Mouse (Mus musculus) lung, postnatal 0 days (tissue): ENCODE data around the gene Znrf1. TPM values are rescaled to one million over a fixed set of nuclear protein-coding genes. Genes with fewer than 3 reads are reported as not detected.
A peak's percentile ranks its signal among the peaks of the same experiment; 100 is the strongest.

Experiments used
- ATAC-seq: fragments of 200-750 bp; cut with Nextera tagmentation; 2 replicates; pipeline ENCODE4 v1.8.0; 2017; ENCODE audit warnings: moderate library complexity
- DNase-seq: peaks from one replicate; pipeline ENCODE4 v3.0.0-alpha.2; 2016; ENCODE audit warnings: low spot score
- H3K27ac ChIP-seq: fragments of 300-500 bp; sonication (generic); 2 replicates; pipeline ENCODE4 v1.5.1; 2014; ENCODE audit warnings: antibody characterized with exemption, mild to moderate bottlenecking, low read length, mixed read lengths
- H3K27me3 ChIP-seq: fragments of 300-500 bp; sonication (generic); replicated peaks from 2 replicates; pipeline ENCODE4 v1.6.1; 2014; ENCODE audit warnings: low read length, mixed read lengths; ENCODE audit not compliant: insufficient read depth
- H3K36me3 ChIP-seq: fragments of 300-500 bp; sonication (generic); 2 replicates; pipeline ENCODE4 v1.6.1; 2014; ENCODE audit warnings: low read length, mixed read lengths; ENCODE audit not compliant: insufficient read depth
- H3K4me1 ChIP-seq: fragments of 300-500 bp; sonication (generic); 2 replicates; pipeline ENCODE4 v1.6.1; 2014; ENCODE audit warnings: antibody characterized with exemption, low read depth, low read length, mixed read lengths; ENCODE audit not compliant: insufficient read depth
- H3K4me2 ChIP-seq: fragments of 300-500 bp; sonication (generic); replicated peaks from 2 replicates; pipeline ENCODE4 v1.6.1; 2014; ENCODE audit warnings: low read depth, mild to moderate bottlenecking, low read length, moderate library complexity, mixed read lengths
- H3K4me3 ChIP-seq: fragments of 300-500 bp; sonication (generic); 2 replicates; pipeline ENCODE4 v1.5.1; 2014; ENCODE audit warnings: low read depth, low read length
- H3K9ac ChIP-seq: fragments of 300-500 bp; sonication (generic); replicated peaks from 2 replicates; pipeline ENCODE4 v1.6.1; 2014; ENCODE audit warnings: low read depth, mild to moderate bottlenecking
- H3K9me3 ChIP-seq: fragments of 300-500 bp; sonication (generic); 2 replicates; pipeline ENCODE4 v1.6.1; 2016; ENCODE audit warnings: low read length, mixed read lengths
- CTCF ChIP-seq: IDR thresholded peaks from 2 replicates; pipeline ENCODE4 v1.5.1; 2016; ENCODE audit warnings: antibody characterized with exemption, mild to moderate bottlenecking
- EP300 ChIP-seq: IDR thresholded peaks from 2 replicates; pipeline ENCODE4 v1.6.1; 2016; ENCODE audit warnings: antibody characterized with exemption, mild to moderate bottlenecking, control low read depth
- WGBS: fragments of 180-500 bp; shearing (Covaris S2); extraction: QIAGEN DNeasy Blood & Tissue Kit; methylation state at CpG from one replicate; pipeline ENCODE4 v1.1.7; 2014; 5-methylcytosine and 5-hydroxymethylcytosine counted together
- polyA plus RNA-seq: library from polyadenylated mRNA; unstranded; fragments of >200 nt; fragmentation: Nextera tagmentation; extraction: Ambion mirVana; gene quantifications from 2 replicates; pipeline ENCODE4 v1.2.1, GENCODE M21; 2015

Gene Znrf1
- polyA plus RNA-seq, 1 experiment from 2014 or later = 24.5 TPM

- Histone ChIP-seq H3K27me3 (no peaks in the 10 kb centered on the region), H3K4me2 (no peak overlapping the region), H3K27ac (peak overlapping the region; percentile 43; the same call in 1 of the 2 replicates), H3K9ac (no peak overlapping the region), H3K4me1 (peaks cover 1% of the 10 kb centered on the region; the same call in 1 of the 2 replicates), H3K36me3 (no peaks in the 10 kb centered on the region), H3K9me3 (no peaks in the 10 kb centered on the region), H3K4me3 (no peak overlapping the region)
- no peak for DNase-seq
- ATAC-seq = no peak; the same call in 1 of the 2 replicates
- 56% methylated on average over 9 of the region's 9 CpGs for WGBS
- TF ChIP-seq EP300 = no peak
- TF ChIP-seq CTCF = no peak
Observed at GRCm38 (mm10) chr8:111550002-111550870, 14.3 kb downstream of the Znrf1 start.

- DNase-seq = no peak
- no peaks in the 10 kb centered on the region for H3K36me3 ChIP-seq
- H3K9me3 ChIP-seq = no peaks in the 10 kb centered on the region
- WGBS = 69% methylated on average over 8 of the region's 8 CpGs
- peaks cover 4% of the 10 kb centered on the region; the same call in 1 of the 2 replicates for H3K4me1 ChIP-seq
- no peak overlapping the region for H3K9ac ChIP-seq
- ATAC-seq = no peak
- TF ChIP-seq EP300 = no peak
- no peak for TF ChIP-seq CTCF
- no peak overlapping the region for H3K4me2 ChIP-seq
- H3K27me3 ChIP-seq = no peaks in the 10 kb centered on the region
- no peak overlapping the region for H3K4me3 ChIP-seq
- H3K27ac ChIP-seq = no peak overlapping the region
Observed at GRCm38 (mm10) chr8:111551511-111552130, 15.7 kb downstream of the Znrf1 start.

GRCm38 (mm10) chr8:111561824-111562223 lies 25.9 kb downstream of the Znrf1 start:
- peak; percentile 59 for DNase-seq
- no peak overlapping the region for H3K9ac ChIP-seq
- no peak overlapping the region for H3K4me3 ChIP-seq
- 61% methylated on average over 4 of the region's 4 CpGs for WGBS
- peak; percentile 48 for ATAC-seq
- no peaks in the 10 kb centered on the region for H3K36me3 ChIP-seq
- no peak for TF ChIP-seq CTCF
- no peak for TF ChIP-seq EP300
- H3K27me3 ChIP-seq = no peaks in the 10 kb centered on the region
- H3K4me2 ChIP-seq = no peak overlapping the region
- no peak overlapping the region for H3K27ac ChIP-seq
- H3K4me1 ChIP-seq = peaks cover 2% of the 10 kb centered on the region; the same call in 1 of the 2 replicates
- H3K9me3 ChIP-seq = no peaks in the 10 kb centered on the region

- 0 out of 2 replicates have a peak, but pooled peaks have one; percentile 35 for ATAC-seq
Observed at GRCm38 (mm10) chr8:111562274-111562803, 26.4 kb downstream of the Znrf1 start.

GRCm38 (mm10) chr8:111563075-111563474 lies 27.2 kb downstream of the Znrf1 start:
- WGBS = 96% methylated on average over 5 of the region's 5 CpGs
- TF ChIP-seq CTCF (no peak), EP300 (no peak)
- no peaks in the 10 kb centered on the region for H3K27me3 ChIP-seq
- no peaks in the 10 kb centered on the region for H3K36me3 ChIP-seq
- no peak overlapping the region for H3K4me3 ChIP-seq
- peaks cover 2% of the 10 kb centered on the region; the same call in 1 of the 2 replicates for H3K4me1 ChIP-seq
- no peaks in the 10 kb centered on the region for H3K9me3 ChIP-seq
- no peak overlapping the region for H3K9ac ChIP-seq
- ATAC-seq (no peak), DNase-seq (no peak)
- no peak overlapping the region for H3K27ac ChIP-seq
- H3K4me2 ChIP-seq = no peak overlapping the region

More at GRCm38 (mm10) chr8:111562274-111562803, 26.4 kb downstream of the Znrf1 start:
- H3K4me2 ChIP-seq = no peak overlapping the region
- no peaks in the 10 kb centered on the region for H3K9me3 ChIP-seq
- H3K36me3 ChIP-seq = no peaks in the 10 kb centered on the region
- WGBS = 78% methylated on average over 5 of the region's 5 CpGs
- DNase-seq = peak; percentile 61
- H3K9ac ChIP-seq = no peak overlapping the region
- no peak for TF ChIP-seq CTCF
- peak; percentile 78 for TF ChIP-seq EP300
- H3K27ac ChIP-seq = no peak overlapping the region
- peaks cover 2% of the 10 kb centered on the region; the same call in 1 of the 2 replicates for H3K4me1 ChIP-seq
- H3K4me3 ChIP-seq = no peak overlapping the region
- H3K27me3 ChIP-seq = no peaks in the 10 kb centered on the region

GRCm38 (mm10) chr8:111563687-111564086 lies 27.8 kb downstream of the Znrf1 start:
- no peaks in the 10 kb centered on the region for H3K9me3 ChIP-seq
- H3K27ac ChIP-seq = no peak overlapping the region
- ATAC-seq (no peak), DNase-seq (no peak)
- H3K9ac ChIP-seq = no peak overlapping the region
- peaks cover 2% of the 10 kb centered on the region; the same call in 1 of the 2 replicates for H3K4me1 ChIP-seq
- TF ChIP-seq EP300 = no peak
- TF ChIP-seq CTCF = no peak
- WGBS = 87% methylated on average over 4 of the region's 4 CpGs
- no peak overlapping the region for H3K4me2 ChIP-seq
- no peaks in the 10 kb centered on the region for H3K27me3 ChIP-seq
- H3K4me3 ChIP-seq = no peak overlapping the region
- no peaks in the 10 kb centered on the region for H3K36me3 ChIP-seq
